Mouse (Mus musculus) forebrain, embryonic 14.5 days (tissue): ENCODE measurements at regions not wholly inside any gene's neighbourhood (a gene's known extent, or its start where the extent isn't known, plus 50 kb on each side); places are given as distances from the start of the nearest gene placed in this dataset.
A peak's percentile ranks its signal among the peaks of the same experiment; 100 is the strongest.
"Not testable (repeated sequence)": the region's sequence is repeated elsewhere in the genome, so short reads cannot be mapped to it uniquely, and the experiment has no call there.

Experiments
- ATAC-seq: fragments of 200-750 bp; cut with Nextera tagmentation; 2 replicates; pipeline ENCODE4 v1.8.0; 2017; ENCODE audit warnings: mild to moderate bottlenecking, moderate library complexity
- DNase-seq: peaks from one replicate; pipeline ENCODE4 v3.0.0-alpha.2; 2015; ENCODE audit warnings: low spot score
- H3K27ac ChIP-seq: fragments of 300-500 bp; sonication (generic); 2 replicates; pipeline ENCODE4 v1.5.1; 2014; ENCODE audit warnings: low read depth, mild to moderate bottlenecking, control low read depth, low read length, moderate library complexity
- H3K27me3 ChIP-seq: fragments of 300-500 bp; sonication (generic); replicated peaks from 2 replicates; pipeline ENCODE4 v1.6.1; 2014; ENCODE audit warnings: low read length, control low read depth, mixed read lengths; ENCODE audit not compliant: control insufficient read depth, insufficient read depth
- H3K36me3 ChIP-seq: fragments of 300-500 bp; sonication (generic); 2 replicates; pipeline ENCODE4 v1.6.1; 2014; ENCODE audit warnings: low read length, control low read depth; ENCODE audit not compliant: control insufficient read depth, insufficient read depth
- H3K4me1 ChIP-seq: fragments of 300-500 bp; sonication (generic); 2 replicates; pipeline ENCODE4 v1.6.1; 2014; ENCODE audit warnings: antibody characterized with exemption, low read length, control low read depth; ENCODE audit not compliant: control insufficient read depth, insufficient read depth
- H3K4me2 ChIP-seq: fragments of 300-500 bp; sonication (generic); 2 replicates; pipeline ENCODE4 v1.6.1; 2014; ENCODE audit warnings: mild to moderate bottlenecking, control low read depth, low read length
- H3K4me3 ChIP-seq: fragments of 300-500 bp; sonication (generic); 2 replicates; pipeline ENCODE4 v1.5.1; 2014; ENCODE audit warnings: low read depth, low read length, control low read depth
- H3K9ac ChIP-seq: fragments of 300-500 bp; sonication (generic); 2 replicates; pipeline ENCODE4 v1.6.1; 2014; ENCODE audit warnings: mild to moderate bottlenecking, low read length, control low read depth, moderate library complexity
- H3K9me3 ChIP-seq: fragments of 300-500 bp; sonication (generic); replicated peaks from 2 replicates; pipeline ENCODE4 v1.6.1; 2016; ENCODE audit warnings: low read length, control low read depth, mixed read lengths; ENCODE audit not compliant: control insufficient read depth
- WGBS: fragments of 180-500 bp; shearing (Covaris S2); extraction: QIAGEN DNeasy Blood & Tissue Kit; methylation state at CpG from one replicate; pipeline ENCODE4 v1.1.7; 2014; 5-methylcytosine and 5-hydroxymethylcytosine counted together

DNA sequence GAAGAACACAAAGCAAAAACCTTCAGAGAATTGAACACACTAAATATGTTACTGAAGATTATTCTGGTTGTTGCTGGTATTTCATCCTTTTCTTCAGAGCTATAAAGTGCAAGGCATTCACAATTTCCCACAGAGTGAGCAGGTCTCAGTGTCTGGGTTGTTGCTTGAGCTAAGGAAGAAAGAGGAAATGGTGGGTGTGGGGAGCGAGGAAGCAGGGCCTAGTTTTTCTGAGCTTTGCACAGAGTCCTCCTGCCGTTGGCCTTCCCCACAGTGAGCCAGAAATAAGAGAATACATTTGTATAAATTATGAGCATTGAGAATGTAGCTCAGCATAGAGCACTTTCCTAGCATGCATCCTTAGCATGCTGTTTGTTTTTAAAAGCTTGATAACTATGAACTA, 120.8 kb upstream of the Tbl1xr1 start:
- 64% methylated on average over 2 of the region's 2 CpGs for WGBS
- 0 out of 2 replicates have a peak, but pooled peaks cover 4% of the 10 kb centered on the region for H3K4me1 ChIP-seq
- H3K4me2 ChIP-seq, result no peak overlapping the region
- no peaks in the 10 kb centered on the region for H3K27me3 ChIP-seq
- ATAC-seq (no peak), DNase-seq (no peak)
- no peak overlapping the region for H3K9ac ChIP-seq
- H3K9me3 ChIP-seq, result no peaks in the 10 kb centered on the region
- H3K4me3 ChIP-seq, result no peak overlapping the region
- H3K36me3 ChIP-seq, result no peaks in the 10 kb centered on the region
- H3K27ac ChIP-seq, result no peak overlapping the region

DNA sequence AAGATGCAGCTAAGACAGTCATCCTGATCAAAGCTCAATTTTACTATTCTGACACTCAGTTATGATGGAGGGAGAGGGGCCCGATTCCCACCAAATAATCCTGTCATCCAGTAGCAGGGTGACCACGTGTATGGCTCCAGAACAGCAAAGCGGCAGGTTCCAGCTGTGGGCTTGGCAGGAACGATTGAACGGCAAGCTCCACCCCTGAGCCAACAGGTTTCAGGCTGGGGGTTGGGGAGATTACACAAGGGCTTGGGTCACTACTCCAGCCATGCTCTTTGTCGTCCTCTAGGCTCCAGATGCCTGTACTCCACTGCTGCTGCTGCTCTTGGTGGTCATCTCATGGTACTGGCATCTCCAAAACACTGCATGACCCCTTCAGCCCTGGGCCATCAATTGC, 119.3 kb upstream of the Tbl1xr1 start:
- not testable (repeated sequence) for H3K4me3 ChIP-seq, DNase-seq, H3K27ac ChIP-seq, H3K9ac ChIP-seq, H3K27me3 ChIP-seq, H3K4me2 ChIP-seq, H3K4me1 ChIP-seq, H3K9me3 ChIP-seq, ATAC-seq, H3K36me3 ChIP-seq
- WGBS, result 64% methylated on average over 6 of the region's 6 CpGs

DNA sequence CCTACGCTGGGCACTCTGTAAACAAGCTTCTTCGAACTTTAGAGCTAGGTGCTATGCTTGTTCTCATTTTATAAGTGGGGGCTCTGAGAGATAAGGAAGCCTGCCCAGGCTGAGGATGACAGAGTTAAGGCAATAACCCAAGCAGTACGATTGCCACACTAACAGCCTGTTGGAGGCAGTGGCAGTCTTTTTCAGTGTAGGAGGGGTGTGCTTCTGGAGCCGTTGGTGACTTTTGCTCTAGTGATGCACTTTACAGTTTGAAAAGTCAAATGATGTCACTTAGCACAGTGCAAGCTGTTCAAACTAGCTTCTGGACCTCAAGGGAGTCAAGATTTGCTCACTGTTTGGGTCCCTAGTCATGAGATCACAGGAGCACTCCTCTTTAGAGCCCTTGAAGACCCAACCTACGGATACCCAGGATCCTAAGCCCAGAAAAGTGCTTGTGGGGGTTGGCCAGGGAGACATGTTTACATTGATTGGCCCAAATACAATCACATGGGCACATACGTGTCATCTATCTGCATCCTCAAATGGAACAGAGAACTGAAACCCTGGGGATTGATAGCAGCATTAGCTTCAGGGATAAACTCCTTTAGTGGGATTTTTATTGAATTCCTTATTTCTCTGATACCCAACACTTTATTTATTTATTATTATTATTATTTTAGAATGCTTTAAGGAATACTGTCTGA, 117.7 kb upstream of the Tbl1xr1 start:
- ATAC-seq, result no peak
- no peaks in the 10 kb centered on the region for H3K4me1 ChIP-seq

DNA sequence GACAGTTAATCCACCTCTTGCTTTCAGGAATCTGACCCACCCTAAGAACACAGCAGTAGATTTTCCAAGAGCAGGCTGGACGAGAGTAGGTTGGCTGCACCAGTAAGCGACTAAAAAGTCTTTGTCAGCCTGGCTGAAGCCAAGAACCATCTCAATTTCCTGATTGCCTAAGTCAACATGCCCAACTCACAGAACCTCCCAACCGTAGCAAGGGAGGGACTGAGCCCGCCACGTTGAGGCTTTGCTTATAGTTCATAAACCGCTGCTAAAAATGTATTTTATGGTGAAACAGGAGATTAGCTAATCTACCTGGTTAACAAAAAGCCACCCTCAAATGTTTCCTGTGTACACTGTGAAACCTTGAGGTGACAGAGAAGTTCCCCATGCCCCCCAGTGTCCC, 115.4 kb upstream of the Tbl1xr1 start:
- ATAC-seq (no peak), DNase-seq (no peak)
- H3K36me3 ChIP-seq, result no peaks in the 10 kb centered on the region
- H3K27me3 ChIP-seq, result no peaks in the 10 kb centered on the region
- H3K27ac ChIP-seq, result no peak overlapping the region
- no peak overlapping the region for H3K4me2 ChIP-seq
- no peak overlapping the region for H3K4me3 ChIP-seq
- H3K9me3 ChIP-seq, result no peaks in the 10 kb centered on the region
- 90% methylated on average over 6 of the region's 6 CpGs for WGBS
- no peak overlapping the region for H3K9ac ChIP-seq
- H3K4me1 ChIP-seq, result no peaks in the 10 kb centered on the region

More for the DNA sequence above, 117.7 kb upstream of the Tbl1xr1 start:
- no peaks in the 10 kb centered on the region for H3K27me3 ChIP-seq
- H3K9me3 ChIP-seq, result no peaks in the 10 kb centered on the region
- DNase-seq, result no peak
- H3K27ac ChIP-seq, result no peak overlapping the region
- no peak overlapping the region for H3K9ac ChIP-seq
- 91% methylated on average over 6 of the region's 6 CpGs for WGBS
- no peaks in the 10 kb centered on the region for H3K36me3 ChIP-seq
- H3K4me3 ChIP-seq, result no peak overlapping the region
- H3K4me2 ChIP-seq, result no peak overlapping the region

DNA sequence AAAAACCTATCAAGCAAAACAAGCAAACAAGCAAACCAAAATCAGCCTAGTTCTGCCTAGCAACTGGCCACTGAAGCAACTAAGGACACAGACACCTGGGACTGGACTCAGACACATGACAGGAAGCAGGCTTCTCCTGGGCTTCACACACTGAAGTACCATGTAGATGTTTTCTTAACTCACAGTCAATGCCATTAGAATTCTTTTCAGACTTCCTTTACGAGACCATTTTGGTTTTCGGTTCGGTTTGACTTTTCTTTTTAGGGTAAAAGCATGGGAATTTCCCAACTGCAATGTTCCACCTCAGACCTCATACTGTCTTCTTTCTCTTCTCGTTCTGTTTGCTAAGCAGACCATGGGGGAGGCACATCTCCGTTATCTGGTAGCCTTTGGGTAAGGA, 114.7 kb upstream of the Tbl1xr1 start:
- DNase-seq (no peak), ATAC-seq (no peak)
- Histone ChIP-seq H3K9me3 (no peaks in the 10 kb centered on the region), H3K27ac (no peak overlapping the region), H3K4me2 (no peak overlapping the region), H3K36me3 (no peaks in the 10 kb centered on the region), H3K4me1 (no peaks in the 10 kb centered on the region), H3K9ac (no peak overlapping the region), H3K4me3 (no peak overlapping the region), H3K27me3 (no peaks in the 10 kb centered on the region)
- WGBS, result 90% methylated on average over 5 of the region's 5 CpGs

DNA sequence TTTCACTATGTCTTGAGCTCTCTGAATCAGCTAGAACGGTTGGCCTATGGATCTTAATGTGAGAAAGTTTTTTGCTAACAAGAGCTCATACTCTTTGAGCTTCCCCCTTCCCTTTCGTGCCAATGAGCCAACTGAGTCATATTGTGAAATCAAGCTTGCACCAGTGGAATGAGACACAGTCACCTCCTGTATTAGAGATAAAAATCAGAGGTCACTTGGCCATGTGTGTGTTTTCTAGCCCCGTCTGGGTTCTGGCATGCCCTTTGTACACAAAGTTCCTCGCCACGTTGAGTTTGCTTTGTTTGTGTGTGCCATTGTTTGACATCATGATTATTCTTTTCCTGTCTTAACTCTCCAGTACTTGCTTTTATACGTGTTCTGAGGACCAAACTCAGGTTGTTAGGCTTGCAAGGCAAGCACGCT, 114.1 kb upstream of the Tbl1xr1 start:
- no peak overlapping the region for H3K27ac ChIP-seq
- H3K4me1 ChIP-seq, result no peaks in the 10 kb centered on the region
- no peak overlapping the region for H3K4me2 ChIP-seq
- no peak for ATAC-seq
- H3K27me3 ChIP-seq, result no peaks in the 10 kb centered on the region
- DNase-seq, result no peak
- WGBS, result 55% methylated on average over 7 of the region's 7 CpGs
- H3K9me3 ChIP-seq, result no peaks in the 10 kb centered on the region
- H3K4me3 ChIP-seq, result no peak overlapping the region
- H3K36me3 ChIP-seq, result no peaks in the 10 kb centered on the region
- H3K9ac ChIP-seq, result no peak overlapping the region

DNA sequence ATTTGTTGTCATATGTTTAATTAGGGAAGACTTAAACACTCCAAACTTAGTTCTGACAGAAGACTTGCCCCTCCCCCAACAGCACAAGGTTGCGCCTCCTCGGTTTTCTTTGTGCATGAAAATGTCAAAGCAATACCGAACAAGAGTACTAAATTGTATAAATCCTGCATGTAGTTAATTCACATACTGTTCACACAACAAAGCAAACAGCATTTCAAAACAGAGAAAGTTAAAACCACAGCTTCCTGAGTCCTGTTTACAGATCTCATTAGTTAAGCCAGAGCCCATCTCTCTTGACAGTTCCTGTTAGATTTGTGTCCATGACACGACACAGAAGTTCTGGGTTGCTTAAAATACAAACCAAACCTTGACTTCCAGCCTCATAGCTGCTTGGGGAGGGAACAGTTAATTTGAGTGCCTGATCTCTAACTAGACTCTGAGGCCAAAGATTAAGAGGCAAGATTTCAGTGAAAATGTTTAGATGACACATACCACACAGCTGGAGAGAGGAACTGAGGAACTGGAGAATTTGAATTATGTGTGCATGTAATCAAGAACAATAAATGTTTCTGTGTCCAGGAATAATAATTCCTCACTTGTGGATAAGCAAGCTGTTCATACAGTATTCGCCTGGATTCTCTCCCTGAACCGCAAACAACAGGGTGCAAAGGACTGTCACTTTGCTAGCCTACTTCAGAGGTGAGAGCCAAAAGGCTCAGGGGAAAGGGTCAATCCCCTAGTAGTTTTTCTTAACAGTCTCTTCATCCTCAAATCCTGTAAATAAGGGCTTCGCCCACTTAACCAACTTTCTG, 113.3 kb upstream of the Tbl1xr1 start:
- H3K4me3 ChIP-seq, result no peak overlapping the region
- no peaks in the 10 kb centered on the region for H3K9me3 ChIP-seq
- 30% methylated on average over 7 of the region's 7 CpGs for WGBS
- no peak overlapping the region for H3K9ac ChIP-seq
- ATAC-seq (no peak), DNase-seq (peak; percentile 16)
- H3K4me2 ChIP-seq, result no peak overlapping the region
- H3K36me3 ChIP-seq, result no peaks in the 10 kb centered on the region
- H3K27me3 ChIP-seq, result no peaks in the 10 kb centered on the region
- no peak overlapping the region for H3K27ac ChIP-seq
- no peaks in the 10 kb centered on the region for H3K4me1 ChIP-seq

DNA sequence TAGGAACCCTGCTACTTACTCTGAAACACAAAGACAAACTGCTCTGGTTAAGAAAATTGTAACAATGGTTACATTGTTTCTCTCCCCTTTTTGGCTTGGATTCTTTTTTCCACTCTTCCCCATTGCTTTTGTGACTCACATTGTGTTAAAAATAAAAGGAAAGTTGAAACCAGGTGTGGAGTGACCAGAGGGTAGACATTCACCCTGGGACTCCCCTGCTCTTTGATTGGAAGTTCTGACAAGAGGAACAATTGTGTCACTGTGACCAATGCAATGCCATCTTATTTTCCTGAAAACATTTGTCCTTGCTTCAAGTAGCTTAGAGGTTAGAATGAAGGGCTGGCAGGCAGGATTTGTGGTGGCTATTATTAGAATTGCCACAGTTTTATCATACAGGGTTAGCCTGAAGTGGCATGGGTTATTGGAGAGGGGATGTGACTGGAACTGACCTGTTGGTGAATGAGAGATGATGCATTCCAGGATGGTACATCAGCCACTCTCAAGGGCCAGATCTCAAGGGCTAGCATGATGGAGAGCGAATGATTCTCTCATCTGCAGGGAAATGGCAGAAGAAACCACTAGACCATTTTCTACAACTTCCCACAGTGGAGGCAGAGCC, 112.6 kb upstream of the Tbl1xr1 start:
- no peaks in the 10 kb centered on the region for H3K9me3 ChIP-seq
- no peak overlapping the region for H3K9ac ChIP-seq
- no peak for DNase-seq
- WGBS, result 95% methylated on average over 1 of the region's 1 CpGs
- no peak overlapping the region for H3K27ac ChIP-seq
- ATAC-seq, result no peak
- no peaks in the 10 kb centered on the region for H3K4me1 ChIP-seq
- no peak overlapping the region for H3K4me2 ChIP-seq
- H3K36me3 ChIP-seq, result no peaks in the 10 kb centered on the region
- H3K4me3 ChIP-seq, result no peak overlapping the region
- H3K27me3 ChIP-seq, result no peaks in the 10 kb centered on the region

DNA sequence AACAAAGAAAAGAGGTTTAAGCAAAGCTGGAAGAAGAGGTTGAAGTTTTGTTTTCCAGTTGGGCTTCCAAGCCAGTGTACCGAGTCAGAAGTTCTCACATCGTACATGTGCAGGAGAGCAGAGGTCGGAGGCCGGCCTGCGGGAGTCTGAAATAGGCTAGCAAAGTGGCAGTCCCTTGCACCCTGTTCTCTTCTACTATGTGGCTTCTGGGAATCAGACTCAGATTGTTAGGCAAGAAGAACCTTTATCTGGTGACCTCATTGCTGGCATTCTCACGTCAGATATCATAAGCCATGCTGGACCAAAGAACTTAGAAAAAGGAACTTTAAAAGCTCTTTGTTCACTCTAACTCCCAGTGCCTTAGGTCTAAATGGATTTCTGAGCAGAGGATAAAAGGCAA, 112.0 kb upstream of the Tbl1xr1 start:
- no peak overlapping the region for H3K4me2 ChIP-seq
- ATAC-seq (no peak), DNase-seq (no peak)
- no peak overlapping the region for H3K27ac ChIP-seq
- H3K36me3 ChIP-seq, result no peaks in the 10 kb centered on the region
- no peaks in the 10 kb centered on the region for H3K4me1 ChIP-seq
- H3K9me3 ChIP-seq, result no peaks in the 10 kb centered on the region
- no peak overlapping the region for H3K9ac ChIP-seq
- WGBS, result 88% methylated on average over 6 of the region's 6 CpGs
- no peak overlapping the region for H3K4me3 ChIP-seq
- no peaks in the 10 kb centered on the region for H3K27me3 ChIP-seq
